Mouse (Mus musculus): ENCODE measurements around the gene Mrpl54.

Mrpl54 gene

DNA sequence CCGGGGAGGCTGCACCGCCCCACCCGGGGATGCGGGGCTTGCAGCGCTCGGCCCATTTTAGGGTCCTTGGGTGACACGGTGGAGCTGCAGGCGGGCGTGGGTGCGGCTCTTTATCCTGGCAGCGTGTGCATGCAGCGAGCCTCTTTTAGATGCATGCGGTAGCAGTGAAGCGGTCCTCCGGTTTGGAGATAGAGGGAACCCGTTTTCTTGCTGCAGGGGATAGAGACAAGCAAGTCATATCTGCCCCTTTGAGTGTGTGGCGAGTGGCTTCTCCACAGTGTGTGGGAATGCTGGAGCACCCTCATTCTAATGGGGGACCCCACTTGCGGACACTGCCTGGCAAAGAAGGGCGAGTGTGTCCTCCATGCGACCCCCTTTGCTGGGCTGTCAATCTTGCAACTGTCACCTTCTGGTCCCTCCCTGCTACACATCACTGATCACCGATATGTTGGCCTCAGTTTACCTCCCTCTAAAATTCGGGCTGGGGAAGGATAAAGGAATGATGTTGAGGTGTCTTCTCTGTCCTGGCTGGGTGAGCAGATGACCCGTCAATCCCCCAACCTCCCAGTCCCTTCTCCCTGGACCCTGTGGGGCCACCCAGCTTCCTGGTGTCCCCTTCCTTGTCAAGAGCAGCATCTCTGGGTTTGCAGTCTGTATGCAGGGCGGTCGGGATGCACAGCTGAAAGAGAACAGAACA, 26.7 kb upstream of the Mrpl54 start:
- no peak for DNase-seq

DNA sequence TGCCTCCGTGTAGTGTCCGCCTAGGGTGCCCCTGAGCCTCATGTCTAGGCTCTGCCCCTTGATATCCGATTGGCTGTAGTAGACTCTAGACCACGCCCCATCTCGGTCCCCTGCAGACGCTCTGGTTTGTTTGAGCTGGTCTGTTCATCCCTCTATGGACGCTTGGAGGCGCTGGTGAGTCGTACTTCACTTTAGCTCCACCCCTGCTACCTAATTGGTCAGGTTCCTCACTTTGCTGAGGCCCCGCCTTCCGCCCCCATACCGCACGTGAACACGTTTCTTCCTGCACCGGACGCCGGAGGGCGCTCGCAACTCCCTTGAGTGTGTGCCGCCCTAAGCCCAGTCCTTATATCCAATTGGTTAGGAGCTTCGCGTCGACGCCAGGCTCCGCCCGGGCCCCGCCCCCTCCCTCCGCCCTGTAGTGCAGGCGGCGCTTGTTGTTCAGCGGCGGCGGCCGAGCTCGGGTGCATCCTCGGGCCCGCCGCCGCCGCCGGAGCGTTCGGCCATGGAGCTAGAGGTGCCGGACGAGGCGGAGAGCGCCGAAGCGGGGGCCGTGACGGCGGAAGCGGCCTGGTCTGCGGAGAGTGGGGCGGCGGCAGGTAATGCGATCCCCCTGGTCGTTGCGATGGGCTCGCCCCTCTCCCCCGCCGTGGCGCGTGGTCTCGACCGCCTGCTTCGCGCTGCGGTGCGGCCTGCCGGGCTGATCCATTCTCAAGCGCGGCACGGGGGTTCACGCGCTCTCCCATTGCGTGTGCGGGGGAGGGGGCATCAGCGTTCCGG, 26.0 kb upstream of the Mrpl54 start, which contains the start of gene Pip5k1c:
Gene Pip5k1c, plus strand, starts transcription at position 410 of the 780 bp plus-strand sequence.
- DNase-seq = peak; percentile 100

DNA sequence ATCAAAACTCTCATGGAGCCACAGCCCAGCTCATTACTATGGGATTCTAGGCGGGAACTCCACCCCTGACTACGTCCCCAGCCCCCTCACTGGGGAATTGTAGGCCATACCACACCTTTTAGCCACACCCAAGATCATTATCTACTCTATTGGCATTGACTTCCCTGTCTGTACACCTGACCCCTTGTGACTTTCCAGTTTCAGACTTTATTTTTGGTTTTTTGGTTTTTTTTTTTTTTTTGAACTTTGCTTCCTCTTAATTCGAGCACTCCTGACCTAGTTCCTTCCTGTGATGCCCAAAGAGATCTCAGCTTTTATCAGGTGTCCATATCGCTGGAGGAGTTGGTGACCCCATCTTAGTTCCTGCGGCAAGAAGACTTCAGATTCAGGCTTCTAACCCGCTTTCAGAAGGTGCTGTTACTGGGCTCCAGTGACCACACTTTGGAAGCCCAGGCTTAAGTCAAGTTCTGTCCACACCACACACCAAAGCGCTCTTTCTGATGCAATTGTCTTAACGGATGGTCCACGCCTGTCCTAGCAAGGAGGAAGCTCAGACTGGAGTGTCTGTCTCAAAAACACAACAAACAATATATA, 24.9 kb upstream of the Mrpl54 start, which contains the start of gene Tjp3:
Gene Tjp3, minus strand, starts transcription at position 71 of the 594 bp plus-strand sequence.
- DNase-seq = peak in 1 of 2 experiments; percentile 37

DNA sequence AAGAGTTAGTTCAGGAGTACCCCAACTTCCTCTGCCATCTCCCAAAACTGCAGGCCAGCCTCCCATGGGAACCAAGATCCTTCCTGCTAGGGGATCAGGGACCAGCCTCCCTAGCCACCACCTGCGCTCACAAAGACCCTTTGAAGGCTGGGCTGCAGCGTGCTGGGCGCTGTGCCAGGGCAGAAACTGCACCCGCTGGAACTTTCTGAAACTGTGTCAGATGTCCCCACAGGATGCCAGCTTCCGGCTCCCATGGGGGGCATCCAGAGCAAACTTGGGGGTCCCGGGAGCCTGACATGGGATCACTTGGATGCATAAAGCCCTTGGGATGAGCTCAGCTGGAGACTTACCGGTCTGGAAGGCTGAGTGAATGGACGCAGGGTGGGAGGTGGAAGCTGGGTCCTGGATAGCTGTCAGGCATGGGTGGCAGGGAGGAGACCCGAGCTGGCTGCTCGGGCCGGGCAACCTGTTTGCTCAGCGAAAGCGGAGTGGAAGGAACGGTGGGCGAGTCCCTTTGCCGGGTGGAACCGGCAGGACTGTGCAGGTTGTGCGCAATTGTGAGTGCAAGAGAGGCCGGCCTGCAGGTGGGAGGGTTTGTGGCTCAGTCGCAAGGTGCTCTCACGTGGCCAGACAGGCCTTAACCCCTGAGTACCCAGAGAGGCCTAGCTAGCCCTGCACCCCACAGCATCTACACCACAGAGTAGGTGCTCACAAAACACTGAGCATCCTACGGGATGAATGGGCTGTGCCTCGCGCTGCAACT, 24.1 kb upstream of the Mrpl54 start:
- DNase-seq = peak; percentile 53 to 75

DNA sequence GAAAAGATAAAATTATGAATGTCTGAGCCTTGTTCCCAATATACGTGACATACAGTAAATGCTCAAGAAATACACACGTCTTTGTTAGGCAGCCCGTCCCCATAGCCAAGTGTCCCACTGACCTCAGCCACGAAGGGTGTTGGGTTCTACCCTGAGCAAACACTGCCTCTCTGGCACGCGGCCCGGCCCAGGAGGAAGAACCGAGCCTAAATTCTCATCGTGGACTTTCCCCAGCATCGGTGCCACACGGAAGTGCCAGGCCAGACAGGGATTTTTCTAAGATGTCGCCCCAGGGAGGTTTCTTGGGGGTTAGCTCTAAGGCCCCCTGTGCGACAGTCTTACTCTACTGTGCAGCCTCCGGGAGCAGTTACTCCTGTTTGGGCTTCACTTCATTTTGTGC, 23.1 kb upstream of the Mrpl54 start:
- peak; percentile 44 to 69 for DNase-seq

DNA sequence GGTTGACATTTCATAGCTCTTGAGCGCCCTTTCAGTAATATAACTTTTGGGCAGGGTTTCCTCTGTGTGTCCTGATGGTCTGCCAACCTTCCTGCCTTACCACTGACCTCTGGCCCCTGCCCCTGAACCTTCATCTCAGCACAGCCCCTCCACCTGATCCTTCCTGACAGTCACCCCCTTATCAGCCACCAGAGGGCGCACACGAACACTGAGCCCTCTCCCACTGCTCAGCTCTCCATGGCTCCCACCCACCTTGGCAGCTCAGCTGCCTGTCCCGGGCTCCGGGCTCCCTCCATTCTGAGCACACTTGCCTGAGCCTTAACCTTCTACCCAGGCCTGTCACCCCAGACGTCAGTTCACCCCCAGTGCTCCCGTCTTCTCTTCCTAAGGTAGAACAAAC, 22.5 kb upstream of the Mrpl54 start:
- peak; percentile 76 to 77 for DNase-seq

DNA sequence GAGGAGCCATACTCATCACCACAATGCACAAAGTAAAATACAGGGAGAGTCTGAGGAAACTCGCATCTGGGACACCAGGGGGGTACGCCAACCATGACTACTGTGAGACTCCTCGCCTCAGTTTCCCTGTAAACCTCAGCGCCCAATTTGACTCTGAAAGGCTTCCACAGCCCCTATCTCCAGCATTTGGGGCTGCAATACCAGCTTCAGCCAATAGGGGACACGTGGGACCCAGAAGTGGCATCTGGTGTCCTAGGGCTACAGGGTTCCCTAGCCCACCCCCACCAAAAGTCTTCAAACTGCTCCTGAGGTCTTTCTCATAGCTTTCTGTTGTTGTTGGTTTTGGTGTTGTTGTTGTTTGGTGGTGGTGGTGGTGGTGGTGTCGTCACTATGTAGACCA, 21.9 kb upstream of the Mrpl54 start:
- DNase-seq = peak in 1 of 2 experiments; percentile 68

DNA sequence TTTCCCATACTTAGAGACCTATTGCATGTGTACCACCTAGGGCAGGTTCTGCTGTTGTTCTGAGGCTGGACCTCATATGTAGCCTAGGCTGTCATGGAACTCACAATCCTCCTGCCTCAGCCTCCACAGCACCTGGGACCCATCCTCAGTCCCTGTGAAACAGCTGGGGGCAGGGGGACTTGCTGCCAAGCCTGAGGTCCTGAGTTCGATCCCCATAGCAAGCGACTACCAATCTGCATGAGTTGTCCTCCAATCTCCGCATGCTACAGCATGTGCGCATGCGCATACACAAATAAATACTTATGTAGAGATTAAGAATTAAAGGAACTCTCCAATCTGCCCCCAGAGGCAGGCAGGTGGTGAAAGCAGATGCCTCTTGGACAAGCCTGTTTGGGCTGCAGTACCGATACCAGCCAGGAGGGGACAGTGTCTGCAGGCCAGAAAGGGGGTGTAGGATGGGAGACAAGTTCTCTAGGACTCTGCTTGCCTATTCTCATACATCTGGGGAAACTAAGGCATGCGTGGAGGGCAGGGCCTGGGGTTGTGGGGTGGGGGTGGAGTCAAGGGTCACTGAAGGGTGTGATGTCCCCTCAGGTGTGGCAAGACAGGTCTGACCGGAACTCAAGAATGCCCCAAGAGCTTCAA, 20.9 kb upstream of the Mrpl54 start:
- DNase-seq = peak; percentile 69 to 83

DNA sequence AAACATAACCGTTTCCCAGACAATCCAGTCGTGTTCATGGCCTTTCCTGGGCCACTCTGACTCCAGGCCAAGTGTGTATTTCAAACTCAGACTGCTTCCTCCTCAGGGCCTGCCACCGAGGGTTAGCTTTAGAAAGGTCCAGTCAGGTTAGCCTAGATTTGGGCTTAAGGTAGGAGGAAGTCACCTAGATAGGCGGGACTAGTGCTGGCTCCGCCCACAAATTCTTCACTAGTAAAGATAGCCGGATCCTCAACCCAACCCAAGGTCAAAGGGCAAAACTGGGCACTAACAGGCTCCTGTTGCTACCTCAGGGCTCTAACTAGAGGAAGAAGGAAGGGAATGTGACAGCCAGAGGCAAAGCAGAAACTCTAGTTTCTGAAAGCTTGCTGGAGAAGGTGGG, 19.9 kb upstream of the Mrpl54 start:
- peak in 1 of 2 experiments; percentile 45 for DNase-seq

DNA sequence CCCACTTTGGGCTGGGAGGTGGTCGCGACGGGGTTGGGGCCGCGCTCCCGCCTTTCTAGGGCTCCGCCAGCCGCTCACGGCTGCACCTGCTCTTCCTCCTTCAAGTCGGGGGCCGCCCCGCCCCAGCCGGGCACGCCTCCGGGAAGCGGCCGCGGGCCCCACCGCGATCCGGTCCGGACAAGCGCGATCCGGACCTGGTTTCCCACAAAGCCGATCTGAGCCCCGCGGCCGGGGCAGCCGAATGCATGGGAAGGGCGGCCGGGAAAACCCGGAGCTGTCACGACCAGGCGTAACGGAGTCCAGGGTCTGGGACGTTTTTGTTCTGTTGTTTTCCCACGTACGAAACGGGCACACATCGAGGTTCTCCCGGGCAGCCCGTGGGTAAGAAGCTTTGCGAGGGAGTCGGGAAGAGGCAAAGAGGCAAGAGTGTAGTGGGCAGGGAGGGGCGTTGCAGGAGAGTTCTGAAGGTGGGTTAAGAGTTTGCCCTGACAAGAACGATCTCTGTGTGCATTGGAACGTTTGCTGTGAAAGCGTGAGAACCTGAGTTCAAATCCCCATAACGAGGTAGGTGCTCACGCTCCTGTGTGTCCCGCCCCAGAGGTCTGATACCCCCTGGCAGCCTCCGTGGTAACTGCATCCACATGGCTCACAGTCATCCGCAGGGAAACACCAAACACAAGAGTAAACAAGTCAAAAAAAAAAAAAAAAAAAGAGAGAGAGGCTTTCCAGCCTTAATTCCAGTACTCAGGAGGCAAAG, 19.1 kb upstream of the Mrpl54 start:
- DNase-seq = peak; percentile 94 to 95

DNA sequence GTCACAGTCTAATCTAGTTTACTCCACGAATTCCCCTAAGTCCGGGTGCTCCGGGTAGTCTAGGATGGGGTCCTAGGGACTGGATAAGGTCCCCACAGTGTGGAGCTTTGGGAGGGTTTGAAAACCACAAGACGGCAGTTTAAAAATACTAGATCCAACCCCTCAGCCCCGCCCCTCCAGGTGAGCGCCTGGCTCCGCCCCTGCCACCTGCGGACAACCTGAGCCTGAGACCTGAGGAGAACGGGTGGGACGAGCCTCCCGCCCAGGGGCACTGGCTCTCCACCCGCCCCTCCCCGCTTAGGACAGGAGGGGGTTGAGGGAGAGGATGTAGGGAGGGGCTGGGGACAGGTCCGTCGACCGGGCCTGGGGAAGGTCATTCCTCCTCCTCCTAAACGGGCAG, 18.0 kb upstream of the Mrpl54 start:
- DNase-seq = peak; percentile 68 to 83

DNA sequence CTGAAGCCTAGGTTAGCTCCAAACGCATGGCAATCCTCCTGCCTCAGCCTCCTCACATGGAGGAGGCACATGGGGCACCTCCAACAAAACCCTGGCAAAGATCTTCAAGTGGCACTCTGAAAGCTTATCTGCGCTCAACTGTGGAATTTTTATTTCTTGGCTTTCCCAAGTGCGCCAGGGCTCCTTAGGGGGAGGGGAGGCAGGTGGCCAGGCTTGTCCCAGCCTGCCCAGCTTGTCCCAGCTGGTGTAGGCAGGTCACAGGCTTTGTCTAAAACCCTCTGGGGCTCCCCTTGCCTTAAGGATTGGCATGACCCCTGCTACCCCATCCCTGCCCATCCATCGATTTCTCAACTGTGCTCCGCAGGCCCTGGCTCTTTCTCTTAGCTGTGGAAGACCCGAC, 17.5 kb upstream of the Mrpl54 start:
- peak in 1 of 2 experiments; percentile 22 for DNase-seq

DNA sequence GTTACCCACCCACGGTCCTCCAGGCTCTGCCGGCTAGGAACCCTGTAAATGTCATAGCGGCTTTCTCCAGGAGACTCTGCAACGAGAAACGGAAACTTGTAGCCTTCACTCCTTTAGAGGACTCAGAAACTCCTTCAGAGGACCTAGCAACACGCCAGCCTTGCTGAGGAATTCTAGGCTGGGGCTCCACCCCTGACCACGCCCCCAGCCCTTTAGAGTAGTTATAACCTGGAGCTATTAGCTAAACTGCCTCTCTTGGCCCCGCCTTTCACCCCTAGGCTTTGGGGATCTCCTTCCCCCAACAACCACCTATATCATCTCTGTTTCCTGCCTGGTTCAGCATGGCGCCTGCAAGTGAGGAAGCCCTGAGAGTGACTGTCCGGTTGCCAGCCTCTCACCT, 12.8 kb upstream of the Mrpl54 start:
- DNase-seq = peak in 1 of 2 experiments; percentile 54

DNA sequence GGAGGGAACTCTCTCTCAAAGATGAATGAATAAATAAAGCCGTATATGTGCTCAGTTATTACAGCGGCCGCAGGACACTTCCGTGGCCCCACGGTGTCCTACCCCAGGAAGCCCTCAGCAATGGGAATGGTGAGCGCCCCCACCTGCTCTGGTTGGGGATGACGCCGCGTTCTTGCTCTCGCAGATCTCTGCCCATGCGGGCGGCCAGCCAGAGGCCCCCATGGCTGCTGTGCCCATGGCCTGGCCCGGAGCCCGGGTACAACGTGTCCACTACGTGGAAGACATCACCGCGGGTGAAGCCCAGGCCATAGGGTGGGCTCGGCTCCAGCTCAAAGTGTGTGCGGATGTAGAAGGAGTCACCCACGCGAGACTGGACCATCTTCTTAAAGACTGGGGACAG, 10.9 kb upstream of the Mrpl54 start:
- DNase-seq = no peak

DNA sequence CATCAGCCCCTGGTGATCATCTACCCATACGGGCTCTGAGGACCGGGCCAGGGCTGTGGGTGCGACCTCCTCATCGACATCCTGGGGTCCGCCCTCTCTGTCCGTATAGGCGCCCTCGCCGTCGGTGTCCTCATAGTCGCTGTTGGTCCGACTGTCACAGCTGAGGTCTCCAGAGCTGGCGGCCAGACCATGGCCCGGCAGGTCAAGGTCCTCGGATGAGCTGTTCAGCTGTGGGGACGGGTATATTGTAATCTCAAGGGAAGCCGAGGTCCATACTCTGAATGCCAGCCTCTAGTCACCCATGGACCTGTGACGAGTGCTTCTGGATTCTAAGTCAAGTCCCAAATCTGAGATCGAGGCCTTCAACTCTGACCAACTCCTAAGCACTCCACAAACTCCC, 7.1 kb upstream of the Mrpl54 start:
- no peak for DNase-seq

DNA sequence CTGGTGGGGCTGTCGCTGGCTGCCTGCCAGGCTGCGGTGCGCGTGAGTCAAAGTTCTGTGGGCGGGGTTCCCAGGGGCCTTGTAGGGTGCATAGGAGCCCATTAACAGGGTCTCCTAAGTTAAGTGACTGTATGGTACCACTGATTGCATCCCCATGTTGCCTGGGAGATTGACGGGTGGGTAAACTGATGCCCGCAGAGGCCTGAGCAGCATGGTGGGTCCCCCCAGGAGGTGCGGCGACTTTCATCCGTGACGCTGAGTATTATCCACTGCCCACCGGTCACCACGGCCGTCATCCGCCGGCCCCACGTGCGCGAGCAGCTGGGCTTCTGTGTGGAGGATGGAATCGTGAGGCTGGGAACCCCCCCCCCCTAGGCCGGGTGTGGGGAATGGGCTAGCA, 5.6 kb upstream of the Mrpl54 start:
- no peak for DNase-seq

DNA sequence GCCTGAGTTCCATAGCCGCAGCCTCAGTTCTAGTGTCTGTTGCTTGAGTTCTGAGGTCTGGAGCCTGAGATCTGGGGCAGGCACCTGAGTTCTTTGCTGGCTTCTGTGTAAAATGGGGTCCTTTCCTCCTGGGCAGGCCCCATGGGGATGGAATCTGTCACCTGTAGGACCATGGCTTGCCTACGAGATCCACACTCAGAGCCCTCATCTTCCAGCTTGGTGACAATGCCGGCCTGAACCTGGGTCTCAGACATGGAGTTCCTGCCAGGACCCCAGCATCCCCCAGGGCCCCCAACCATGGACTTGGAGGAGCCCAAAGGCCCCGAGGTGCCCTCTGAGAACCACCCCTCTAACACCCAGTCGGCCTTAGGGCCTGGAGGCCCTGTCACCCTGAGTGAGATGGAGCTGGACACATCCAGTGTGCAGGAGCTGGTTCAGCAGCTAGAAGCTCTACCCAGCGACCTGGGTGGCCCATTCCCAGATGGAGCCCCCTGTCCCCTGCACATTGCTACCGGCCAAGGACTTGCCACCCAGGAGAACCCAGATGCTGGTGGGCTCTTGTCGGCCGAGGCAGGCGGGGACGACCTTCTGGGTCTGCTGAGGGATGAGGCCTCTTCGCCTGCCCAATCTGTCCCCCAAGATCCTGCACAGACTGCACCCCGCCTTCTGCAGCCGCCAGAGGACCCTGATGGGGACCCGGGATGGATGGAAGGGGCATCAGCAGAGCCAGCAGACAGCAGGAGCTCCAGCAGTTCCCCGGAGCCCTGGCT, 2.1 kb upstream of the Mrpl54 start:
- DNase-seq = no peak

DNA sequence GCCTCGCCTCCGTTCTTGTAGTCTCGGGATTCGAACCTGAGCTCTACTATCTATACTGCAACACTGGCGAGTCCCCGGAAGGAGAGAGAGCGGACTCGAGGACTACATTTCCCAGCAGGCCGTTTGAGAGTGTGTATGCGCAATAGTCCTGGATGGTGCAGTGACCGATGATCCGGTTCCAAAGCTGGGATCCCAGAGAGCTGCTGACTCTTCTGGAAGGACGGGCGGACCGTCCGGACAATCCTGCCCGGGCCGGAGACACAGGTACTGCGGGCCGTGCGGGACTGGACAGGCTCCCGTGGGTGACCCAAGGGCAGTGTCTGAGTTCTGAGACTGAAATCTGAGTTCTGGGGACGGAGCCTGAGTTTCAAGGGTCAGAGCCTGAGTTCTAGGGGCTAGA, 1.3 kb upstream of the Mrpl54 start:
- DNase-seq = peak; percentile 85 to 86

DNA sequence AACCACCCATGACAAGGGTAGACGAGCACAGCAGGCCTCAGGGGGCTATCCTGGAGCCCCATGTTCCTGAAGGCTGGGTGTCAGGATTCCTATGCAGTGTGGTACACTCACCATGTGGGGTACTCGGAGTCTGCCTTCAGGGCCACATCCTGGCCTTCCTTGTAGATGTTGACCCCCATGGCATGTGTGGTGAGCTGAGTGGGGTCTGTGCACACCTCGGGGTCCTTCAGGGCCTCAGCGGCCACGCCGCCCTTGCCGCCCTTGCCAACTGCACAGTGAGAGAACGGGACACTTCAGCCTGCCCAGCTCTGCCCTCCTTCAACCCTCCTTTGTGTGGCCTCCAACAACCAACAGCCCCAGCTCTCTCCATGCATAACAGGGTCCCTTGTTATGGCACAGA, 1.2 kb downstream of the Mrpl54 start:
- no peak for DNase-seq

DNA sequence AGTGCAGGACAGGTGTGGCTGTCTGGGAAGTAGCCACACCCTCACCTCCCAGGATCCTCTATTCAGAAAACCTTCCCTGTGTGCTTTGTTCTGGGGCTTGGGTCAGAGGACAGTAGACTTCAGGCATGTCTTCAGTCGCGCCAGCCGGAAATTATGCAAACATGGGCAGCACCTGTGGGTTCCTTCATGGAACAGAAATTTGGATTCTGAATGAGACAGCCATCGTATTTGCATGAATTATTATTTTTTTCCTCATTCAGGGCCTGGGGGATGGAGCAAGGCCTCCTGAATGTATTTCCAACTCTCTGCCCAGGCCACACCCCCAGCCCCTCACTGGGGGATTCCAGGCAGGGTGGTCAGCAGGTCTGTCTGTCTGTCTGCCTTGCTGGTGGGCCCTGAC, 5.7 kb downstream of the Mrpl54 start:
- DNase-seq = no peak
